Mouse (Mus musculus) cerebellum, adult 9-10 months (tissue): Measurements from ENCODE around the gene Aamp.

Source experiments
- DNase-seq: peaks from one replicate; pipeline ENCODE4 v3.0.0; 2022

The Aamp gene

DNA sequence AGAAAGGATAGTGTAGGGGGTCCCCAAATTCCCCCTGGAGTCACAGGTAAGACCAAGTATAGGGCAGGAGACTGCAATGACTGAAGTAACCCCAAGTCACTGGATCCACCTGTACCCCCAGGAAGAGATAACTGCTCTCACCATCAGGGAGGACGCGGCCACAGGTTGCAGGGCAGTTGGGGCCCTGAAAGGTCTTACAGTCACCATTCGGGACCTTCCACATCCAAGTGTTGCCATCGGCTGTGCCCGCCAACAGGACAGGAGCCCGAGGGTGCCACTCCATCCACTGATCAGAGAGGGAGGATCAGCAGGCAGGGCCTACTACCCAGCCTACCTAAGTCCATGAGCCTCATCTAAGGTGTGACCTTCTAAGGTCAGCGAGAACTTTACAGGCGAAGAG lies 2.7 kb downstream of the Aamp start:
- DNase-seq, result peak; percentile 18

- no peak for DNase-seq
Measured at GRCm38 (mm10) chr1:74281372-74281771, 3.2 kb downstream of the Aamp start.

- DNase-seq, result peak; percentile 23
Measured at GRCm38 (mm10) chr1:74280591-74281325, 3.8 kb downstream of the Aamp start.

GRCm38 (mm10) chr1:74278988-74279387 lies 5.5 kb downstream of the Aamp start:
- DNase-seq, result no peak

- DNase-seq, result no peak
Measured at GRCm38 (mm10) chr1:74278538-74278937, 6.0 kb downstream of the Aamp start, which contains the start of gene Gpbar1. Gene Gpbar1, plus strand, starts transcription at chr1:74278550.

DNA sequence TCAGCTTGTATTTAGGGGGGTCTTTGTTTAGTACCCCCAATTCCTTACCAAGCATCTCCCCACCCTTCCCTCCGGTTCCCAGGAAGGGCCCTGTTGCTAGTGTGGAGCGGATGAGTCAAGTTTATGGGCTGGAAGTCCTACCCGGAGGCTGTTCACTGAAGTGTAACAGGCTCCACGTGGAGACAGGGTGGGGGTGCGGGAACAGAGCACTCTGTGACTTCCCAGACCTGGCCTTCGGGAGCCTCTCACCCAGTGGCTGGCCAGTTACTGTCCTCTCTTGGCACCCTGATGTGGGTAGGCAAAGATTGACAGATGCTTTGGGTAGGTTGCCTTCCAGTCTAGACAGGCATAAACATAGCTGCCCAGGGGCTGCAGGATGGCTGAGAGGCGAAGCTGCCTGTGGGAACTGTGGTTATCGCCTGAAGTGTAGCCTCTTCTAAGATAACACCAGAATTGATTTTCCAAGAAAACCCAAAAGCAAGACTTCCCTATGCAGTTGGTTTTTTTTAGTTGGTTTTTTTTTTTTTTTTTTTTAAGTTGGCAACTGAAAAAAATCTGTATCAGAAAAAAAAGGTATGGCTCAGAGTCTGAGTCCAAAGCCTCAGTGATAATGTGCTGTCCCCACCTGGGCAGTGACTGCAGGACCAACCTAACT lies 6.5 kb downstream of the Aamp start:
- no peak for DNase-seq

DNA sequence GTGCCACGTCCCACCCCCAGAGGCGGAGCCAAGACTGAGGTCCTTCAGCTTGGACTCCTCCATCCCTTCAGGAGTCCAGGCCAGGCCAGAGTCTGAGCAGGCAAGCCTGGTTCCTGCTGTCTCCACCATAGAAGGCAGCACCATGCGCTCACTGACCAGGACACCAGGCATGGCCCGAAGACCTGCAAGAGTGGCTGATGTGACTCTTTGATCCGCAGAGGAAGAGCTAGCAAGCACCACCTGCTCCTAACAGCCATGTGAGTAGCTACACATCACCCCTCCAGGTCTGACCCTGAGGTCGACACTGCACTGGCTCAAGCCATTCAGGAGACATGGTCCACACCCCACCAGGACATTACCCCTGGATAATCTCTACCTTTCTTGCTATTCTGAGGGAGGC lies 7.5 kb downstream of the Aamp start:
- no peak for DNase-seq

GRCm38 (mm10) chr1:74275015-74275414 lies 9.5 kb downstream of the Aamp start:
- DNase-seq, result no peak

- no peak for DNase-seq
Measured at GRCm38 (mm10) chr1:74271659-74272058, 12.9 kb downstream of the Aamp start.

DNA sequence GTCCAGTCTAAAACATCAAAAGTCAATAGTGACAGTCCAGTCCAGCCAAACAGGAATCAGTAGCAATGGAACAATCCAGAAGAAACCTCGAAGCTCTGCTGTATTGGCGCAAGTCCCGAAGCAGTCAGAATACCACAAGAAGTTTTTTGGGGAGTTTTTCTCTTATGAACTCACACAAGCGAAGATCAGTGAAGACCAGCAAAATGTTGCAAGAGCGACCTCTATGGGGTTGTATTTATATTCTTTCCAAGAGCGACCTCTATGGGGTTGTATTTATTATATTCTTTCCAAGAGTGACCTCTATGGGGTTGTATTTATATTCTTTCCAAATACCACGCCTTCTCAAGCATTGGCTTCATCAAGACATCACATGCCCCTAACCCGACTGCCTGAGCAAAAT lies 15.8 kb downstream of the Aamp start:
- no peak for DNase-seq

GRCm38 (mm10) chr1:74262510-74262909 lies 22.0 kb downstream of the Aamp start:
- no peak for DNase-seq

- no peak for DNase-seq
Measured at GRCm38 (mm10) chr1:74256782-74257181, 27.8 kb downstream of the Aamp start.

- DNase-seq, result no peak
Measured at GRCm38 (mm10) chr1:74255704-74256345, 28.7 kb downstream of the Aamp start.

DNA sequence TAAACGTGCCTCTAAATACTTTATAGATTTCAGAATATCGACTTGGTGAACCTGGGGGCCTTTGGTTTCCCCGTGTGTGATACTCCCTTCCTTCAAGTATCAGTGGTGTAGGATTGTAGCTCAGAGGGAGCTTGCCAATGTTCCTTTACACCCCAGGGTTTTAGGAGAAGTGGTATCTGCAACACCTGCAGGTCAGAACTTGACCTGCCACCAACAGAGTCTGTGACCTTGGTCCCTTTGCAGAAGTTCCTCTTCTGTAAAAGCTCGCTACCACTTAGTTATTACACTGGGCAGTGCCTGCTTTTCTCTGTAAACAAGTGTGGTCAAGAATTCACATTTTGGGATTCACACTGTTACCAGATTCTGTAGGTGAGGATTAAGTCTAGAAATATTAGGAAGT lies 34.4 kb downstream of the Aamp start:
- no peak for DNase-seq

DNA sequence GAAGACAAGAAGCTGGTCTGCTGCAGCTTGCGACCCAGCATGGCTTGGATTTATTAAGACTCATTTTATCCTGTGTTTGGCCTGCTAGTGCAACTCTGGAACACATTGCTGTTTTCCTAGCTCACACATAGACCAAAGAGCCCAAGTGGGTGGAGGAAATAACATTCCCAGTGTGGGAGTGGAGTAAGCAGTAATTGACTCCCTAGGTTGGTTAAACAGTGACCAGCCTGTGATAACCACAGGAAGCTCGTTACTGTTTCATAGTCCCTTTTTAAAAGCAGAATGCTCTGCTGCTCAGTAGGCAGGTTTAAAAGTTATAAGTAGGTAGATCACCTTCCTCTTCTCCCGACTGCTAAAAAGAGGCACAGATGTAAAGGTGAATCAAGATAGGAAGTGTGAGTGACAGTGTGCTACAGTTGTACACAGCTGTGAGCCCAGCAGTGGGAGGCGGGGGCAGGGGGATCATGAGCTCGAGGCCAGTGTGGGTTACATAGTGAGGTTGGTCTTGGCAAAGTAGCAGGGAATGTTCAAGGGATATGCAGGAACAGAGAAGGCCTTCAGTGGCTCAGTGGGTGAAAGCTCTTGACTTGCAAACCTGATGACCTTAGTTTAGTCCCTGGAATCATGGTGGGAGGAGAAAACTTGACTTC lies 35.1 kb downstream of the Aamp start:
- no peak for DNase-seq

DNA sequence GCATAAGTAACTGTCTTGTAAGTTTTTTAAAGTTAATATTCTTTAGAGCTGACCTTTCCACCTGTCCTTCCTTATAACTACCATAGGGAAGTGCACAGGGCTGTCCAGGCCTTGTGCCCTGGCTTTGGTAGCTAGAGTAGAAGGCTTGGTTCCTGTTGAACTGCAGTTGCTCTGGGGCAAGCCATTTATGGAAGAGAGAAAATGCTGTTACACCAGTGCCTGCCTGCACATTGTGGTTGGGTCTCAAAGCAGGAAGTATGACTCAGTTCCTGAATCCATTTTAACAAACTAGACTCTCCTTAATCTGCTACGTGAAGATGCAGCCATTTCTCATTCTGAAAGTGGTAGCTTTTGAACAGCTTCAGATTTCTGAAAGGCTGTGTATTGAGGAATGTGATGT lies 35.7 kb downstream of the Aamp start:
- no peak for DNase-seq

DNA sequence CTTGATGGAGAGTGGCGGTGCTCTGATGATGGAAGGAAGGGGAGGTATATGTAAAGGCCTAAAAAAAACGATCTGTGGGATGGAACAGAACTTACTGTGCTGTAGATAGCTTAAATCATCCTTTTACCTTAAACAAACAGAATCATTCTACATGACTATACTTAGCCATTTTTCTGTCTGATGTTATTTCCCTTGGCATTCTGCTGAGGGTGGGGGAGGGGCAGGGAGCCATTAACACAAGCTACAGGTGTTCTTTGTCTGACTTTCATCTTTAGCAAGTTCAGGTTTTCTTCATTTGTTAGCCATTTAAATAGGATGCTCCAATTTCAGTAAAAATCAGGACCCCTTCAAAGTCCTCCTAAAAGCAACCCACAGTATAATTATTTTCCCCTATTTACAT lies 39.0 kb downstream of the Aamp start:
- no peak for DNase-seq

DNA sequence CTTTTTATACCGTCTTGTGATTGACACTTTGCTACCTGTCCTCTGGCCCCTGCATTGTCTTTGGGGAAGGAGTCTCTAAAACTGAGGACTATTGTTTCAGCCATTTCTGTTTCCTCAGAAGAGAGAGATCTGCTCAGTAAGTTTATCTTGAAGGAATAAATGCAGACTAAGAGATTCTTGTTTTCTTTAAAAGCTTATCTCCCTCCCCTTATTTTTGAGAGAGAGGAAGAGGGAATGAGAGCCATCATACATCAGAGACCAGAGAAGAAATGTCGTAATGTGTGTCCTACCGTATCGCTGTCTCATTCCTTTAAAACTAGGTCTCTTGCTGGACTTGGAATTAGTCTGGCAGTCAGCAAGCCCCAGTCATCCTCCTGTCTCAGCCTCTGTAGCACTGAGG lies 43.7 kb downstream of the Aamp start:
- no peak for DNase-seq

- DNase-seq, result no peak
Measured at GRCm38 (mm10) chr1:74240311-74240710, 44.2 kb downstream of the Aamp start.

DNA sequence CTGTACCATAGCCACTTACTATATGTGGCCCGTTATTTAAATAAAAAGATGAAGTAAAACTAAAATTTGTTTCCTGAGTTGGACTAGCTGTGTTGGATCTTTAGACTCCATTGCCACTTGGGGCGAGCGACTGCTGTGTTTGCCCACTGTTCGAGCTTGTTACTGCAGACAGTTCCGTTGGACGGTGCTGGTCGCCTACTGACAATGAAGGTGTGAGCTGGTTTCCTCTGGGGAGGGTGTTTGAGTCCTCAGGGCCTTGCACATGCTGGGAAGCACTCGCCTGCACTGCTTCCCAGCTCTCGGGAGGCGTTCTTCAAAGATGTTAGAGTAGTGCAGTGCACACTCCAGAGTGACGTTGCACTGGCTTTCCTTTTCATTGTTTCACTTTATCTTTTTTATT lies 44.9 kb downstream of the Aamp start:
- no peak for DNase-seq

DNA sequence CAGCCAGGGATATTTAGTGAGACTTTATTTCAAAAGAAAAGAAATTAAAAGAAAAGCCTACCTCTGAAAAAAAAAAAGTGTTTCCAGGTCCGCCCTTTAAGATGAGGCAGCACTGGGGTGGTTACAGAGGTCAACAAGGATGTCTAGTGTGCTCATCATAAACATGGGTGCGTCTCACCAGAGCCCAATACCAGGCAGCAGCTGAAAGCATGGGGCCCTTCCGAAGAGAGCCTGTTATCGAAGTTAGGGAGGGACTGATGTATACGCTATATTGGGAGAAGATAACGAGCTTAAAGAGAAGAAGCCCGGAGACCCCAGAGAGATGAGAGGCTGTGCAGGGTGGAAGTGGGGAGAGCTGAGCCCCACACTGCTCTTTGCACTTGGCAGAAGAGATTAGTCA lies 45.4 kb downstream of the Aamp start:
- no peak for DNase-seq

DNA sequence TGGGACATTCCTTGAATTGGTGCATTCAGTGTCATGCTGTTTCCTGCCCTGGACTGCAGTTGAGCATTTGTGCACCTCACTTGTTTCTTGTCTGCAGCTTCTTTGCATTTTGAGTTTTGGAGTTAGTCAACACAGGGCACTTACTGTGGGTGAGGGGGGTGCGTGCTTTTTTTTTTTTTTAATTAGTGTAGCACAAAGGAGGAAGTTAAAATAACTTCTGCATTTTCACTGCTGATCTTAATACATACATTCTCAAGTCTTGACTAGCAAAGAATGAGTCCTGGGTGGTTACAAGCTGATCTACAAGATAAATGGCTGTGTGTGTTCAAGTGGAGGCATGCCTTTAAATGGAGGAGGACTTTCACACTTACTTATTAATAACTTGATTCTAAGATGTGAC lies 46.4 kb downstream of the Aamp start:
- DNase-seq, result no peak

- no peak for DNase-seq
Measured at GRCm38 (mm10) chr1:74237671-74238070, 46.9 kb downstream of the Aamp start.
